Mouse (Mus musculus): ENCODE results near the gene Hipk2.

- no peak for TF ChIP-seq EP300 (optimal IDR thresholded peaks at IDR 0.05)
- TF ChIP-seq CTCF (IDR thresholded peaks at IDR 0.05; ENCODE audit: low read depth): peak; percentile 98
Measured at GRCm38 (mm10) chr6:38650263-38650937, 225.6 kb downstream of the Hipk2 start.
